Mouse (Mus musculus): Measurements from ENCODE around the gene Pih1d3. TPM values are rescaled to one million over a fixed set of nuclear protein-coding genes. Genes with fewer than 3 reads are reported as not detected.

Gene Pih1d3
- polyA plus RNA-seq, 1 experiment from 2014 or later: not detected

GRCm38 (mm10) chr1:31233319-31234036 is 10.8 kb downstream of the Pih1d3 start:
- no peaks in the 10 kb centered on the region for H3K9me3 ChIP-seq (replicated peaks)

DNA sequence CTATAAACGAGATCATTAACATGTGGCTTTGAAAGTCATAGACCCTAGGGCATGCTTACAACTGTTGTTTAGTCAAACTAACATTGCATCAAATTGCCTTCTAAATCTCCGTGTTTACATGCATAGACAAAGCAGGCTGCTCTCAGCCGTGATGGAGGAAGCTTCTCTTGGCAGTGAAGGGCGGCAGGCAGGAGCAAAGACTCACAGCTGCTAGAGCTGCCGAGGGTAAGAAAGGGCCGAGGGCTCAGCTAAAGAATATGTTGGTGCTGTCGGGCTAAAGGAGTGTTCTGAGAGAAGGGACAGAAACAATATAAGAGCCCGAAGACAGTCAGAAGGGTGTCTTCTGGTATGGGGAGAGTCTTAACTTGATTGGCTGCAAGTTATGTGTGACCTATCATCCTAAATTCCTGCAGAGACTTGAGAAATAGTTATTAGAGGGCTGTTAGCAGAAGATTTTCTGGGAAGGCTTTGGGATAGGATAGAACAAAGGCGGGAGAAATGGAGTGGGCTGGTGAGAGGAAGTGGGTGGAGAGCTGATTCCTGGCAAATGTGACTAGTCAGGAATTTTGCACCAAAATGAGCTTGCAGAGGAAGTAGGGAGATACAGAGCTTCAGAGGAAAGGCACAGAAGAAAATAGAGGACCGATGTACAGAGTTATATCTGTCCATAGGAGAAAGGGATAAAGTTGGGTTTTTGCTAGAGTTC is 37.7 kb downstream of the Pih1d3 start:
- no peak overlapping the region for H3K27ac ChIP-seq
- ATAC-seq (ENCODE audit: low FRiP score): no peak
- no peak overlapping the region for H3K4me3 ChIP-seq
- no peaks in the 10 kb centered on the region for H3K36me3 ChIP-seq
- no peak overlapping the region for H3K9ac ChIP-seq
- no peaks in the 10 kb centered on the region for H3K4me1 ChIP-seq
- H3K9me3 ChIP-seq (replicated peaks): no peaks in the 10 kb centered on the region
- WGBS: 75% methylated on average over 10 of the region's 10 CpGs
- H3K27me3 ChIP-seq: no peaks in the 10 kb centered on the region
- no peak overlapping the region for H3K4me2 ChIP-seq (replicated peaks)

More at GRCm38 (mm10) chr1:31233319-31234036, 10.8 kb downstream of the Pih1d3 start:
- no peak overlapping the region for H3K4me2 ChIP-seq (replicated peaks)
- H3K4me1 ChIP-seq: no peaks in the 10 kb centered on the region
- no peak overlapping the region for H3K9ac ChIP-seq
- peak; percentile 94 for ATAC-seq (ENCODE audit: low FRiP score)
- no peaks in the 10 kb centered on the region for H3K27me3 ChIP-seq
- H3K4me3 ChIP-seq: no peak overlapping the region
- H3K27ac ChIP-seq: no peak overlapping the region
- no peaks in the 10 kb centered on the region for H3K36me3 ChIP-seq

Other genes with a start within 250 kb of the Pih1d3 start
- not detected in 2 replicates for gene AC153137.1, start 244.9 kb upstream of the Pih1d3 start, polyA plus RNA-seq (2016; fragmentation: Nextera tagmentation; extraction: Ambion mirVana)
- gene Lgsn, start 46.4 kb upstream of the Pih1d3 start, polyA plus RNA-seq (2016; fragmentation: Nextera tagmentation; extraction: Ambion mirVana): not detected in 2 replicates
- gene 4931428L18Rik, start 154 bp upstream of the Pih1d3 start, polyA plus RNA-seq (2016; fragmentation: Nextera tagmentation; extraction: Ambion mirVana): not detected in 2 replicates

All from hindbrain, embryonic 12.5 days (tissue).